Mouse (Mus musculus): Measurements from ENCODE around the gene Olfr56. TPM values are rescaled to one million over a fixed set of nuclear protein-coding genes. Genes with fewer than 3 reads are reported as not detected.
"Not testable (repeated sequence)": the region's sequence is repeated elsewhere in the genome, so short reads cannot be mapped to it uniquely, and the experiment has no call there.

The Olfr56 gene
- polyA plus RNA-seq, 1 experiment from 2014 or later: not detected

DNA sequence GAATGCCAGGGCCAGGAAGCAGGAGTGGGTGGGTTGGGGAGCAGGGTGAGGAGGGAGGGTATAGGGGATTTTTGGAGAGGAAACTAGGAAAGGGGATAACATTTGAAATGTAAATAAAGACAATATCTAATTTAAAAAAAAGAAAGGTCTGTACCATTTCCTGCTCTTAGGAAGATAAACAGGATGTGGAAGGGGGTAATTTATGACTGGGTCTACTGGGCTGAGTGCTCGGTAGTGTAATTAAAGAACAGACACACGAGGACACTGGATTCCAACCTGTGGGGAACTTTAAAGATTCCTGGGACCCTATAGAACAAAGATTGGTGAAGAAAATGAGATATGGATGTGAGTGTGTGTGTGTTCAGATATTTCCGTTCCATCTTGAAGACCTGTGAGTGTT is 4.2 kb downstream of the Olfr56 start:
- not testable (repeated sequence) for DNase-seq (ENCODE audit: low spot score); H3K9me3 ChIP-seq (replicated peaks; ENCODE audit: control insufficient read depth, low read length); H3K4me1 ChIP-seq (ENCODE audit: control insufficient read depth, insufficient read depth, low read length); H3K4me3 ChIP-seq (ENCODE audit: low read depth, low read length); H3K4me2 ChIP-seq (ENCODE audit: low read length); H3K27me3 ChIP-seq (replicated peaks; ENCODE audit: control insufficient read depth, insufficient read depth, low read length); H3K9ac ChIP-seq (ENCODE audit: low read length); H3K27ac ChIP-seq (ENCODE audit: low read depth, low read length); H3K36me3 ChIP-seq (ENCODE audit: control insufficient read depth, insufficient read depth, low read length); ATAC-seq
- WGBS: no CpG with 5 or more reads among the region's 3 CpGs

DNA sequence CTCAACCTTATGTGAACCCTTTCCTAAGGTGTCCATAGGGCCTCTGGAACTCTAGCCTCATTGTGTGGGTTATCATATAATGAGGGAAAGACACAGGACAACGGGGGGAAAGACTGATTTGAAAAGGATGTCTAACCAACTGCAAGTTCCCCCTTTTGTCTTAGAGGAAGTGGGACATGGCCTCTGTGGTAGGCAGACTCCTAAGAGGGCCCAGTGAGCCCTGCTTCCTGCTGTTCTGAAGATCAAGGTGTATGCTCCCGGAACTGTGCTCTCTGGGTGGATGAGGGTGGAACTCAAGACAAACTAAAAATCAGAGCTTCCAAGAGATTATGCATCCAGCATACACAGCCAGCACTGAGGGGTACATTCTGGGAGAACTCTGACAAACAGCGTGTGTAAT is 9.5 kb downstream of the Olfr56 start:
- H3K9ac ChIP-seq (ENCODE audit: low read length); H3K36me3 ChIP-seq (ENCODE audit: control insufficient read depth, insufficient read depth, low read length); H3K4me2 ChIP-seq (ENCODE audit: low read length); H3K27me3 ChIP-seq (replicated peaks; ENCODE audit: control insufficient read depth, insufficient read depth, low read length); H3K4me3 ChIP-seq (ENCODE audit: low read depth, low read length); H3K27ac ChIP-seq (ENCODE audit: low read depth, low read length); DNase-seq (ENCODE audit: low spot score); ATAC-seq; H3K9me3 ChIP-seq (replicated peaks; ENCODE audit: control insufficient read depth, low read length); H3K4me1 ChIP-seq (ENCODE audit: control insufficient read depth, insufficient read depth, low read length): not testable (repeated sequence)
- WGBS: 81% methylated on average over 2 of the region's 3 CpGs

DNA sequence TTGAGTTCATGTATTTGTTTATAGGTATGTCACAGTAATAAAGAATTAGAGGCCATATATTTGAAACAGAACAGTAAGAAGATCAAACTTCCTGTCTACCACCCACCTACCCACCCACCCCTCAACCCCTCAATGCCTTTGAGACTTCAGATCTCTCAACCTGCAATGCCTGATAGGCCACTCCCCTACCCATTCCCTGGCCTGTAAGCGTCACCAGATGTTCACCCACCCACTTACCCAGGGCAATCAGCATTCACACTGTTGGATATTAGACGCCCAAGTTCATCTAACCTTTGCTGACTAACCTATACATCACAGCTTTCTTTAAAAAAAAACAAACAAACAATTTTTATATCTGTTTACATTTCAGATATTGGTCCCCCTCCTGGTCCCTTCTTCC is 11.3 kb downstream of the Olfr56 start:
- not testable (repeated sequence) for H3K4me1 ChIP-seq (ENCODE audit: control insufficient read depth, insufficient read depth, low read length); H3K27me3 ChIP-seq (replicated peaks; ENCODE audit: control insufficient read depth, insufficient read depth, low read length); DNase-seq (ENCODE audit: low spot score); H3K36me3 ChIP-seq (ENCODE audit: control insufficient read depth, insufficient read depth, low read length); H3K27ac ChIP-seq (ENCODE audit: low read depth, low read length); ATAC-seq; H3K4me3 ChIP-seq (ENCODE audit: low read depth, low read length); H3K9ac ChIP-seq (ENCODE audit: low read length); H3K4me2 ChIP-seq (ENCODE audit: low read length); H3K9me3 ChIP-seq (replicated peaks; ENCODE audit: control insufficient read depth, low read length)
- 86% methylated on average over 1 of the region's 2 CpGs for WGBS

- DNase-seq (ENCODE audit: low spot score); H3K9me3 ChIP-seq (replicated peaks; ENCODE audit: control insufficient read depth, low read length); H3K9ac ChIP-seq (ENCODE audit: low read length); H3K4me1 ChIP-seq (ENCODE audit: control insufficient read depth, insufficient read depth, low read length); H3K4me3 ChIP-seq (ENCODE audit: low read depth, low read length); H3K27ac ChIP-seq (ENCODE audit: low read depth, low read length); H3K27me3 ChIP-seq (replicated peaks; ENCODE audit: control insufficient read depth, insufficient read depth, low read length); H3K4me2 ChIP-seq (ENCODE audit: low read length); H3K36me3 ChIP-seq (ENCODE audit: control insufficient read depth, insufficient read depth, low read length); ATAC-seq: not testable (repeated sequence)
- WGBS: 73% methylated on average over 4 of the region's 4 CpGs
Measured at GRCm38 (mm10) chr11:48991740-48992520, 13.2 kb downstream of the Olfr56 start, which contains the start of gene Gm12185. TSS of gene Gm12185 (minus strand) at chr11:48992226.

DNA sequence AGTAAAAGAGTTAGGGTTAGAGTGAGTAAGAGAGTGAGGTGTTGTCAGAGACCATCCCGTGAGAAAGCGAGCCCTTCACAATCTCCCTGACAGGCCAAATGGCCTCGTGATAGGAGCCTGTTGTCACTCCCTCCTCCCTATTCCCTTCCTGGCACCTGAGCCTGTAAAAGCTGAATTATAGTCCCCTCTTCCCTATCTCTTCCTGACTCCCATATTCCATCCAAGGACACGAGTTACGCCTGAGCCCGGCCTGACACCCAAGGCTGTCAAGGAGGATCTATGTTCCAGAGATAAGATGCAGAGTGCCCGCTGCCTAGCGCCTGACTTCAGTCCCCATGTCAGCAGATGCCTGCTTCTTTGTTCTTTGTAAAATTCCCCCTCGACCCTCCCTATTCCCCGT is 14.6 kb downstream of the Olfr56 start:
- H3K4me3 ChIP-seq (ENCODE audit: low read depth, low read length); H3K9ac ChIP-seq (ENCODE audit: low read length); DNase-seq (ENCODE audit: low spot score); H3K4me2 ChIP-seq (ENCODE audit: low read length); H3K9me3 ChIP-seq (replicated peaks; ENCODE audit: control insufficient read depth, low read length); ATAC-seq; H3K27me3 ChIP-seq (replicated peaks; ENCODE audit: control insufficient read depth, insufficient read depth, low read length); H3K27ac ChIP-seq (ENCODE audit: low read depth, low read length); H3K36me3 ChIP-seq (ENCODE audit: control insufficient read depth, insufficient read depth, low read length); H3K4me1 ChIP-seq (ENCODE audit: control insufficient read depth, insufficient read depth, low read length): not testable (repeated sequence)
- WGBS: 80% methylated on average over 10 of the region's 10 CpGs

DNA sequence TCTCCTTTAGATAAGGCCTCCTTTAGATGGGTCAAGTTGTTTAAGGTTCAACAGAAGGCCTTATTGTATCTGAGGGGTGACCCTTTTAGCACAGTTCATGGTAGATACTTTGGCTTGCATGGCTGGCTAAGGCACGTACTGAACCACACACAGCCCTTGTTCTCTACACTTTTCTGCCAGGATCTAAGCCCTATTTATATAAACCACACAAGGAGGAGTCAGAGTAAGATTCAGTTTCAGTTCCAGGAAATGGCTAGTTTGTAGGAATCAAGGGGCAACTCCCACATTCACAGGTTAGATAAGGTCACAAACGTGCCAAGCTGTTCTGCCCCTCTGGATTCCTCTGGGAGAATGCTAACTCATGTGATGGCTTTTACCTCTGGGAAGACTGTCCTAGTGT is 15.3 kb downstream of the Olfr56 start, which contains the start of gene Tgtp1:
Gene Tgtp1, minus strand, starts transcription at position 155 of the 400 bp plus-strand sequence.
- not testable (repeated sequence) for H3K4me3 ChIP-seq (ENCODE audit: low read depth, low read length); H3K4me2 ChIP-seq (ENCODE audit: low read length); H3K4me1 ChIP-seq (ENCODE audit: control insufficient read depth, insufficient read depth, low read length); ATAC-seq; H3K9me3 ChIP-seq (replicated peaks; ENCODE audit: control insufficient read depth, low read length); DNase-seq (ENCODE audit: low spot score); H3K36me3 ChIP-seq (ENCODE audit: control insufficient read depth, insufficient read depth, low read length); H3K27me3 ChIP-seq (replicated peaks; ENCODE audit: control insufficient read depth, insufficient read depth, low read length); H3K27ac ChIP-seq (ENCODE audit: low read depth, low read length); H3K9ac ChIP-seq (ENCODE audit: low read length)
- WGBS: 73% methylated on average over 2 of the region's 2 CpGs

GRCm38 (mm10) chr11:49000411-49000810 is 21.7 kb downstream of the Olfr56 start:
- not testable (repeated sequence) for H3K27me3 ChIP-seq (replicated peaks; ENCODE audit: control insufficient read depth, insufficient read depth, low read length); H3K9me3 ChIP-seq (replicated peaks; ENCODE audit: control insufficient read depth, low read length); DNase-seq (ENCODE audit: low spot score); ATAC-seq; H3K4me2 ChIP-seq (ENCODE audit: low read length); H3K4me3 ChIP-seq (ENCODE audit: low read depth, low read length); H3K36me3 ChIP-seq (ENCODE audit: control insufficient read depth, insufficient read depth, low read length); H3K27ac ChIP-seq (ENCODE audit: low read depth, low read length); H3K4me1 ChIP-seq (ENCODE audit: control insufficient read depth, insufficient read depth, low read length); H3K9ac ChIP-seq (ENCODE audit: low read length)
- 100% methylated on average over 1 of the region's 1 CpGs for WGBS

GRCm38 (mm10) chr11:49006317-49006716 is 27.6 kb downstream of the Olfr56 start:
- ATAC-seq; DNase-seq (ENCODE audit: low spot score); H3K4me3 ChIP-seq (ENCODE audit: low read depth, low read length); H3K9ac ChIP-seq (ENCODE audit: low read length); H3K27ac ChIP-seq (ENCODE audit: low read depth, low read length); H3K9me3 ChIP-seq (replicated peaks; ENCODE audit: control insufficient read depth, low read length); H3K36me3 ChIP-seq (ENCODE audit: control insufficient read depth, insufficient read depth, low read length); H3K4me2 ChIP-seq (ENCODE audit: low read length); H3K4me1 ChIP-seq (ENCODE audit: control insufficient read depth, insufficient read depth, low read length); H3K27me3 ChIP-seq (replicated peaks; ENCODE audit: control insufficient read depth, insufficient read depth, low read length): not testable (repeated sequence)
- 86% methylated on average over 2 of the region's 2 CpGs for WGBS

- not testable (repeated sequence) for H3K36me3 ChIP-seq (ENCODE audit: control insufficient read depth, insufficient read depth, low read length); H3K4me3 ChIP-seq (ENCODE audit: low read depth, low read length); H3K27ac ChIP-seq (ENCODE audit: low read depth, low read length); H3K9me3 ChIP-seq (replicated peaks; ENCODE audit: control insufficient read depth, low read length); DNase-seq (ENCODE audit: low spot score); H3K9ac ChIP-seq (ENCODE audit: low read length); H3K4me1 ChIP-seq (ENCODE audit: control insufficient read depth, insufficient read depth, low read length); H3K27me3 ChIP-seq (replicated peaks; ENCODE audit: control insufficient read depth, insufficient read depth, low read length); ATAC-seq; H3K4me2 ChIP-seq (ENCODE audit: low read length)
- WGBS: 50% methylated on average over 1 of the region's 1 CpGs
Measured at GRCm38 (mm10) chr11:49006785-49007184, 28.1 kb downstream of the Olfr56 start.
